In genomic region chr11:88332309-88332934, GRCm38 (mm10) we compare ENCODE assay signal across 26 mouse cellular contexts. TPM values are rescaled to one million over a fixed set of nuclear protein-coding genes. Genes with fewer than 3 reads are reported as not detected.
A peak's percentile ranks its signal among the peaks of the same experiment; 100 is the strongest.
DNase-seq lines count a peak whose midpoint lies in the region.
"Had no signal": no experiment of that assay in that cellular context is flagged by ENCODE, and none has a peak within 500 bp of the region (broad histone marks: within the 10 kb centered on the region; RNA-seq: fewer than 3 reads in every experiment).

No protein-coding gene starts in this region.

- 0 out of 2 replicates have a peak overlapping the region, but pooled peaks have one; percentile 0 for H3K4me3 ChIP-seq in limb, embryonic 10.5 days
- H3K4me3 ChIP-seq: embryonic facial prominence, embryonic 10.5 days; erythroblast, embryonic 14.5 days; forebrain, embryonic 15.5 days; gastrocnemius, adult 2 months; neural tube, embryonic 12.5 days; stomach, embryonic 15.5 days had no signal

- H3K4me1 ChIP-seq in limb, embryonic 10.5 days, result peaks cover 43% of the 10 kb centered on the region

- H3K27me3 ChIP-seq in limb, embryonic 10.5 days (ENCODE audit: low read depth, poor library complexity, severe bottlenecking), result peaks cover 24% of the 10 kb centered on the region; the same call in 1 of the 2 replicates
- H3K27me3 ChIP-seq: forebrain, embryonic 15.5 days; neural tube, embryonic 12.5 days; stomach, embryonic 15.5 days had no signal

- H3K36me3 ChIP-seq in limb, embryonic 10.5 days, result peaks cover 4% of the 10 kb centered on the region
- H3K36me3 ChIP-seq: forebrain, embryonic 15.5 days; stomach, embryonic 15.5 days had no signal

- intact Hi-C loops in left cerebral cortex, postnatal 4 days (cut with DNase I), result no loop called here

- WGBS in limb, embryonic 10.5 days, result 43% methylated on average over 8 of the region's 8 CpGs

- peak; percentile 47 for DNase-seq in embryo, embryonic 10.5 days (ENCODE audit: low spot score)
- no peak for DNase-seq in embryo, embryonic 10 days (ENCODE audit: low spot score)
- peak; percentile 79 for DNase-seq in left cerebral cortex, postnatal 4 days
- no peak for DNase-seq in left cerebral cortex, adult 11 months (ENCODE audit: low spot score)
- DNase-seq in NIH3T3 (ENCODE audit: low read depth), result peak; percentile 83
- DNase-seq in limb, embryonic 10.5 days (ENCODE audit: low spot score), result peak; percentile 55
- no peak for DNase-seq in urinary bladder, adult 2 months (ENCODE audit: low spot score)
- no peak for DNase-seq in testis, postnatal 14 days (ENCODE audit: low spot score)
- DNase-seq: cerebellum, adult 2 months; gastrocnemius, adult 2 months; kidney, postnatal 25 days; liver, postnatal 0 days; spleen, adult 18-20 months; thymus, postnatal 14 days had no signal

- no peaks in the 10 kb centered on the region for H3K9me3 ChIP-seq in limb, embryonic 10.5 days (replicated peaks)
- H3K9me3 ChIP-seq: embryonic facial prominence, embryonic 10.5 days; forebrain, embryonic 15.5 days; G1E; neural tube, embryonic 12.5 days; stomach, embryonic 15.5 days had no signal

- H3K27ac ChIP-seq in limb, embryonic 10.5 days, result 0 out of 2 replicates have a peak overlapping the region, but pooled peaks have one; percentile 15
- H3K27ac ChIP-seq: embryonic facial prominence, embryonic 10.5 days; forebrain, embryonic 15.5 days; gastrocnemius, adult 2 months; neural tube, embryonic 12.5 days; stomach, embryonic 15.5 days had no signal

RNA-seq across cellular contexts. Expression of gene Ccdc182, which starts 38.6 kb away (rescaled TPM):
- total RNA-seq in left cerebral cortex, postnatal 4 days (2021), result not detected
- not detected in 2 replicates for polyA plus RNA-seq in limb, embryonic 10.5 days (2016; fragmentation: Nextera tagmentation; extraction: Ambion mirVana)
- not detected in 2 replicates for polyA plus RNA-seq in urinary bladder, adult 2 months (2012; rRNA removed)
- total RNA-seq: G1E; gastrocnemius, adult 2 months; heart, adult 8-10 months; layer of hippocampus, postnatal 14 days; left cerebral cortex, postnatal 36 days; megakaryocyte, adult 5-6 weeks had no signal
- polyA plus RNA-seq: erythroblast, embryonic 14.5 days; G1E; heart, postnatal 0 days; intestine, embryonic 14.5 days; liver, postnatal 0 days; stomach, embryonic 15.5 days had no signal

Comparison
In these comparisons a context has a peak if more than half of its experiments do, and no peak if none do; other contexts are left out.
1. DNase-seq: peak in embryo, embryonic 10.5 days (single experiment), left cerebral cortex, postnatal 4 days (single experiment), NIH3T3 (single experiment) and limb, embryonic 10.5 days (single experiment); none in embryo, embryonic 10 days (single experiment), left cerebral cortex, adult 11 months (single experiment), urinary bladder, adult 2 months (single experiment) and testis, postnatal 14 days (single experiment).